Mouse (Mus musculus): ENCODE measurements at regions not wholly inside any gene's neighbourhood (a gene's known extent, or its start where the extent isn't known, plus 50 kb on each side); places are given as distances from the start of the nearest gene placed in this dataset.

GRCm38 (mm10) chr4:153227680-153228420 is 254.8 kb downstream of the Ajap1 start:
- DNase-seq: peak in 1 of 2 experiments; percentile 17

DNA sequence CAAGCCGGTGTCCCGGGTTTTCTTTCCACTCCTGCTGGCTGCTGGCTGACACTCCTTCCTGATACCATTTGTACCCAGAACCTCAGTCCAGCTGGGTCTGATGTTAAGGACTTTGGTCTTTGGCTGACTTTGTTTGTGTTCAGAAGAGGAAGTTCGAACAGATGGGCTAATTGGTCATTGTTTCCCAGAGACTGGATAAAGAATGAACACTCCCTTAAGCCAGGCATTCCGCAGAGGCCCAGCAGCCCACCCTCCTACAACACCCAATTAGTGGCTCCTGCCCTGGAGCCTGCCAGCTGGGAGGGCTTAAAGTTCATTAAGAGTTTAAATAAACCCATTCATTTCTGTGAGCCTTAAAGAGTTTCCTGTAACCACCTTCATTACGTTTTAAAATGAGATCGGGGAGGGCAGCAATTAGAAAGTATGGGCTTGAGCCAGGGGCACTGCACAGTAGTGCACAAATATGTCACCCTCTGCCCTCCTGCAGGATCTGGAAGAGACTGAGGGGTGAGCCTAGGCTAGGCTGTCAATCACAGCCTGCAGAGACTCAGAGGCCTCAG is 257.9 kb downstream of the Ajap1 start:
- DNase-seq: no peak

DNA sequence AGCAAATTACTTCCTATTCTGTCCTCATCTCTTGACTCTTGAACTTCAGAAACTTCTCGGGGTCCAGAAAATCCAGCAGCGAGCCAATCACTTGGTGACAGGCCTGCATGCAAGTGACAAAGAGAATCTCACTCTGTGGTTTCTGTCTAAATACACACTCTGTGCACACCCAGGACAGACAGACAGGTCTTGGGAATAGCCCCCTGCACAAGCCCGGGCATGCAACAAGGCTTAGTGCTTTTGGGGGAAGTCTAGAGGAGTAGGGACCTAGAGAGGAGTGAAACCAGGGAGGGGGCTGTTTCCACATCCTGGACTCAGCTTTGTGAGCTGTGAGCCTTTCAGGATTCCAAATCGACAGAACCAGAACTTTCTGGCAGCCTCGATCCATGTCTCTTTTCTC is 259.6 kb downstream of the Ajap1 start:
- DNase-seq: no peak

DNA sequence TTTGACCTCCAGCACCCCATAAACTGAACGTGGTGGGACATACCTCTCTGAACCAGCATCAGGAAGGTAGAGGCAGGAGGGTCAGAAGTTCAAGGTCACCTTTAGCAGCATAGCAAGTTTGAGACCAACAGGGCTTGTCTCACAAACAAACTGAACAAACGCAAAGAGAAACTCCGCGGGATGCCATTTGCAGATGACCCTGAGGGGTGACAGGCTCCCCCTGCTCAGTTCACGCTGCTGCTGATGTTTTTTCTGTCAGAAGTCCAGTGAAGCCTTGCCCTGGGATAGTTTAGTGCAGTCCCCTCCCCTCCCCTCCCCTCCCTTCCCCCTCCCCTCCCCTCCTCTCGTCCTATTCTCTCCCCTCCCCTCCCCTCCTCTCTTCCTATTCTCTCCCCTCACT is 262.1 kb downstream of the Ajap1 start:
- no peak for DNase-seq

DNA sequence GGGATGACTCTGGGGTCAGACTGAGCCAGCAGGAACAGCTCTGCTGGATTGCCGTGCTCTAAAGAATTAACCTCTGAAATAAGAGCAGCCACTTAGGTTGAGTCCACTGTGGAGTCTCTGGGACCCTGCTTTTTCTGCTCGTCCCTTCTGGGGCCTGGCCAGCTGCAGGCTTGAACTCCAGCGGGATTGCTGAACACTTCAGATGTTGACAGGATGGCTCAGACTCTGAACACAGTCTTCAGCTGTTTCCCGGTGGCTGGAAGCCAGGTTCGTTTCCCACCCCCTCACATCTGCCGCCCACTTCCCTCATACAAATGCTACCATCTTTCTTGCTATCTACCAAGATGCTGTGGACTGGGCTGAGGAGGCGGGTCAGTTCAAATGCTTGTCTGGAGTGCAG is 262.5 kb downstream of the Ajap1 start:
- no peak for DNase-seq

GRCm38 (mm10) chr4:153217541-153217980 is 265.1 kb downstream of the Ajap1 start:
- no peak for DNase-seq

- DNase-seq: no peak
Observed at GRCm38 (mm10) chr4:153212095-153212494, 270.5 kb downstream of the Ajap1 start.

GRCm38 (mm10) chr4:153208822-153209221 is 273.8 kb downstream of the Ajap1 start:
- DNase-seq: no peak

DNA sequence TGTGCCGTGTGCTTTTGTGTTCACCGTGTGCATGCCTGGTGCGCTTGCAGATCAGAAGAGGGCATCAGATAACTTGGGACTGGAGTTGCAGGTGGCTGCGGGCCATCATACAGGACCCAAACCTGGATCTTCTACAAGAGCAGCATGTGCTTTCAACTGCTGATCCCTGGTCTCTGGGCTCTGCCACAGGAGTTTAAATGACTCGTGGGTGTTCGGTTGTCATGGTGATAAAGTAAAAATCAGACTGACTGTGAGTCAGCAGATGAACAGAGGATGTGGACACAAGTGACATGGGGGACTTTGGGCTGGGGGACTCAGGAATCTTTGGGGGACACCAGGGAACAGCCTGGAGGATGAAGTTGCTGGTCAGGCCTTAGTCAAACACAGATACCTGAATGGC is 274.4 kb downstream of the Ajap1 start:
- DNase-seq: no peak

GRCm38 (mm10) chr4:153207578-153208102 is 275.0 kb downstream of the Ajap1 start:
- no peak for DNase-seq

- DNase-seq: no peak
Observed at GRCm38 (mm10) chr4:153206789-153207457, 275.7 kb downstream of the Ajap1 start.

- DNase-seq: no peak
Observed at GRCm38 (mm10) chr4:153204764-153205163, 277.8 kb downstream of the Ajap1 start.

GRCm38 (mm10) chr4:153200799-153201770 is 281.5 kb downstream of the Ajap1 start:
- no peak for DNase-seq

DNA sequence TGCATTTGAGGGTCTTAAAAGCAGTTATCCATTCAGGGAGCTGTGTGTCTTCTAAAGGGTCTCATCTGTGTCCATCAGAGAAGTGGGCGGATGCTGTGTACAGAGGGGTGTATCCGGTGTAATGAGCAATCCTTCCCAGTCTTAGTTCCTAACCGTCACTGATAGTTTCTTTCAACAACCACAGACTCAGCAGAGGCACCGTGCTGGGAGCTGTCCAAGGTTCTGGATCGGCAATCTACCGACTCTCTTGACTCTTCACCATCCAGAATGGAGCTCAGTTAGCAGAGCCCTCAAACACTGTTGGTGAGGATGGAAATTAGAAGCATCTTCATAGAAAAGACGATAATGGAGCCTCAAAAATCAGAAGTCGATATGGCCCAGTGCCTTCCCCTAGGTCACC is 293.1 kb downstream of the Ajap1 start:
- DNase-seq: no peak

- DNase-seq: no peak
Observed at GRCm38 (mm10) chr4:153188504-153189031, 294.0 kb downstream of the Ajap1 start.

- no peak for DNase-seq
Observed at GRCm38 (mm10) chr4:153187959-153188503, 294.6 kb downstream of the Ajap1 start.

DNA sequence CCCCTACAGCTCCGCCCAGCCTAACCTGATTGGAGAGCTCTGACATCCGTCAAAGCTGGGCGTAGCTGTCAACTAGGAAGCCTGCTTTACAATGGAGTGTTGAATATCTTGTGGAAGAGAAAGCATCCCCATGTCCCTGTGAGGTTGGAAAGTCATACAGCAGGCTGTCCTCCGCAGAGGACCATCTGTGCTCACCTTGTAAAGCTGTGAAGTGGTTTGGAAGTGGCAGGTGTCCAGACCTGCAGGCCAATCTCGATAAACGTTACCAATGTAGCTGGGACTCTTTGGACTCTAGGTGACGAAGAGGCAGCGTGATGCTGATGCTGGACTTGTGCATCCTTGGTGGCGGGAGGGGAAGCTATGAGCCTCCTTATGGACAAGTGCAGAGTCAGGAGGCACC is 305.1 kb downstream of the Ajap1 start:
- DNase-seq: no peak

- DNase-seq: no peak
Observed at GRCm38 (mm10) chr4:153175660-153176059, 307.0 kb downstream of the Ajap1 start.

GRCm38 (mm10) chr4:153175077-153175476 is 307.5 kb downstream of the Ajap1 start:
- no peak for DNase-seq

DNA sequence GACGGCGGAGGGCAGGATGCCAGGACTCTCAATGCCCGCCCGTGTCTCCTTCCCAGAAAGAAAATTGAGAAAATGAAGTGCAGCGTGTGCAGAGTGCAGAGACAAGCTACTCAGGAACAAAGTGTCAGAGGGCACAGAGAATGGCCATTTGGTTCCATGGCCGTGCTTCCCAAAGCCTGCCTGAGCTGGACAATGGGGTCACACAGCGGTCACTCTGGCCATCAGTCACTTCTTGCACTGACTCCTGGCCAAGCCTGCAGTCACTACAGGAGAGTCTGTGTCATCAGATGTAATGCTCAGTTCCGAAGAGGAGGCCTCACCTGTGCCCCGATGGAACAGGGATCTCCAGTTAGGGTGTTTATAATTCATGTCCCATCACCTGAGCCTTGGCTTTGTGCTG is 312.6 kb downstream of the Ajap1 start:
- no peak for DNase-seq

GRCm38 (mm10) chr4:153164810-153165209 is 317.8 kb downstream of the Ajap1 start:
- DNase-seq: no peak

DNA sequence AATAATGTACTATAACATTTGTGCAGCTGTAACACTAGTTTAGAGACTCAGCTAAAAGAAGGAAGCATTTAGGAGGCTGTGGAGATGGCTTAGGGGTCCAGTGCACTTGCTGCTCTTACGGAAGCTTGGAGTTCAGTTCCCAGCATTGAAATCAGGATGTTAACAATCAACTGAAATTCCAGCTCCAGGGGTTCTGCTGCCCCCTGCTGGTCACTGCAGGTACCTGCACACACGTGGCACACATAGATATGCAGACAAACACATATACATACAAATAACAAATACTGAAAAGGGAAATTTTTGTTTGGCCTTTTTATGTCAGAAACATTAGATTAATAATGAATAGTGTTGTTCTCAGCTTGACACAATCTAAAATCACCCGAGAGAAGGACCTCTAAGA is 322.5 kb downstream of the Ajap1 start:
- no peak for DNase-seq
